Mouse (Mus musculus): ENCODE results near the gene Gm49358.

GRCm38 (mm10) chr10:86814292-86815131, 50.7 kb downstream of the Gm49358 start:
- no peak for TF ChIP-seq CTCF (IDR thresholded peaks at IDR 0.05; ENCODE audit: extremely low read depth, insufficient read depth, insufficient read length, insufficient replicate concordance)
- TF ChIP-seq POLR2A (IDR thresholded peaks at IDR 0.05; ENCODE audit: low read depth, low read length), result no peak
